Mouse (Mus musculus) CH12.LX (cell line): ENCODE data around the gene Aldoc.
A peak's percentile ranks its signal among the peaks of the same experiment; 100 is the strongest.

Source experiments
- MEF2A ChIP-seq: IDR thresholded peaks from 2 replicates; pipeline ENCODE4 v1.6.1; 2014; ENCODE audit warnings: low read depth, mild to moderate bottlenecking, inconsistent platforms, low read length, improper control_type of control experiment, borderline replicate concordance
- TBP ChIP-seq: conservative IDR thresholded peaks from 2 replicates; pipeline ENCODE4 v1.6.1; 2011; ENCODE audit warnings: low read depth, low read length, improper control_type of control experiment
- ZC3H11A ChIP-seq: IDR thresholded peaks from 2 replicates; pipeline ENCODE4 v1.6.1; 2012; ENCODE audit warnings: low read depth, mild to moderate bottlenecking, inconsistent platforms, low read length, improper control_type of control experiment

DNA sequence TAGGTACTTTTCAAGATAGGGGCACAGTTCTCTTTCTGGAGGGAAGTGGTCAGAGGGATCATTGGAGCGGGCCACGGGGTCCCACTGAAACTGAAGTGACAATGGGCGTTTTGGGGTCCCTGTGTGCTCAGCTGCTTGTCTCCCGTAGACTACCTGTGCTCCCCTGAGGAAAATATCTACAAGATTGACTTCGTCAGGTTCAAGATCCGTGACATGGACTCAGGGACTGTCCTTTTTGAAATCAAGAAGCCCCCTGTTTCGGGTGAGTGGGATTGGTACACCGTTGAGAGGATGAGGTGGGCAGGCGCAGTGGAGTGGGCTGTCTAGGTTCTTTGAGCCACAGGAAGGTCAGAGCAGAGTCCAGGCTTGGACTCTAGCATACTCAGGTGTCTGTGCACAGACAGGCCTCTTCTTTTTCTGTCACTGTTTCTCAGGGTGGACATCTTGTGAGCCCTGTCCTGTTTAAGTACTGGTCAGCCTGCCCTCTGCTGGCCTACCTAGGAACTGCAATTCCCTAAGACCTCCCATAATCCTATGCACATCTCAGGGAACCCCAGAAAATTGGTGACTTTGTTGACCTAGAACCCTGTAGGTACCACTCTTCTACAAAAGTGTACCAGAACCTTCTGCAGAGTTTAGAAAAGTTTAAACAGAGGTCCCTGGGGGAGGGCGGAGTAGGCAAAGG, 24.4 kb downstream of the Aldoc start:
- TF ChIP-seq MEF2A (peak; percentile 34; the same call in 1 of the 2 replicates), ZC3H11A (no peak), TBP (0 out of 2 replicates have a peak, but pooled peaks have one; percentile 61)
